Mouse (Mus musculus) kidney, adult 2 months (tissue): Measurements from ENCODE around the gene Mlph.

Experiments
- CTCF ChIP-seq: fragments of 200-500 bp; conservative IDR thresholded peaks from 2 replicates; pipeline ENCODE4 v1.5.1; 2011; ENCODE audit warnings: low read depth, mild to moderate bottlenecking, control low read depth, low read length, moderate library complexity, mixed read lengths; ENCODE audit not compliant: insufficient read depth, insufficient read length
- POLR2A ChIP-seq: fragments of 200-500 bp; IDR thresholded peaks from one replicate; pipeline ENCODE4 v1.6.1; 2011; ENCODE audit warnings: low read depth, low read length, control low read depth

DNA sequence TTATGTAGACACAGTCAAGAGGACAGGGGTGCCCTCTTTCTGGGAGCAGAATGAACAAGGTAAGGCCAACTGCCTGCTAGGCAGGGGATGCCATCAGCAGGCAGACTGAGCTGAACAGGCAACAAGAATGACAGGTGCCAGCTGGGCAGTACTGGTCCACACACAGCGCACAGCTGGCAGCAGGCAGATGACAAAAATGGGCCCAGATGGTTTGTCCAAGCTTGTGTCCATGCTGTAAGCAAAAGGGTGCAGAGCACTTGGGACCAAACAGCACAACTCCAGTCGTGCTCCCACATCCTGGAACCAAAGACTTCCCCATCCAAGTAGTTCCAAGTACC lies 58.7 kb downstream of the Mlph start:
- no peak for TF ChIP-seq CTCF
- no peak for TF ChIP-seq POLR2A
